Mouse (Mus musculus) right cerebral cortex, postnatal 14 days (tissue): ENCODE measurements around the gene Trim34b.
"Not testable (repeated sequence)": the region's sequence is repeated elsewhere in the genome, so short reads cannot be mapped to it uniquely, and the experiment has no call there.

Experiments used
- DNase-seq: peaks from one replicate; pipeline ENCODE4 v3.0.0; 2022

The Trim34b gene

DNA sequence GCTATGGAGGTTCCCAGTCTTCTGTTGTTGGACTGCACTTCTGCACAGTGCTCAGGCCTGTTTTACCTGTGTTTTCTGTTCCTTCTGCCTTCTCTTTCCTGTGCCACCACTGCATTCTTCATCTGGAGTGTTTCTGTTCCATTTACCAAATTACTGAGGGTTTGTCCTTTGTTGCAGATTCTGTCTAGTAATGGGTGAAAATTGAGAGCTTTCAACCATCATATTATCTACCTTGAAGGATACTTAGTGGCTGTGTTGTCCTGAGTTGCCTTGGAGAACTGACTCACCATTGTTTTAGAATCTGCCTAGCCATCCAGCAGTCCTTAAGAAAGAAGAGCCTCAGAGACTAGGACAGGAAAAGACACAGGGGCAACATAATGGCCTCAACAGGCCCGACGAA is at the start of gene Trim34b:
TSS of gene Trim34b (plus strand) at position 301 of the 400 bp plus-strand sequence.
- not testable (repeated sequence) for DNase-seq

DNA sequence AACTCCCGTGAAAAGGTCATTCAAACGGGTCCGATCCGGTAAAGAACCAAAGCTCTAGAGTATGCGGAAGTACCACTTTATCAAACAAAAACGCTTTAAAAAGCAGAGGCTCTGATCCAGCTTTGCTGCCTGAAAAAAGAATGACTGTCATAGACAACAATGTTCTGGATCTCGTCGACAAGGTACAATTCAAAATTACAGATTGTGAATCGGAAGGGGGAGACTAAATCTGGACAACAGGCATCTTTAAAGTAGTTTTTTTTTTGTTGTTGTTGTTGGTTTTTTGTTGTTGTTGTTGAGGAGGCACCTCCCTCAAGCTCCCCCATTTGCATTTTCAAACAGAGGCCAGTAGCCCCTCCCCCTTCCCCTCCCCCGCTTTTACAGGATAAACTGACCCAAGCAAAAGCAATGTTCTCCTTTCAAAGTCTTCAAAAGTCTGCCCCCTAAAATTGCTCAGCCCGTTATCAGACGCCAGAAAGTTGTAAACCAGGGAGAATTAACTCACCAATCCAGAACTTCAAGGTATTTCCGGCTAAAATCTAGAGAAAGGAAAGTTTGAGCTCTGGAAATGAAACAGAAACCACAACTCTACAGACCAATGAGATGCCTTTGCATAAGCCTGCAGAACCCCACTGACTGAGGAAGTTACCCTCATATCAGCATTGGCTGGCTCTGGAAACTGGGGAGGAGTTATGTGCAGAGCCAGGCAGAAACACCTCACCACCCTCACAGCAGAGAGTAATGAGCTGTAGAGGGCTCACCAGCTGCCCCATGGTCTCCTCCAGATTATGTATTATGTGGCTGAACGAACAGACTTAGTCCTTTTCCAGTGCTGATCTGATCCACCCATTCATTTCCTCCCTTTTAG is 41.5 kb upstream of the Trim34b start, which contains the start of gene Trim5:
TSS of gene Trim5 (minus strand) at position 519 of the 868 bp plus-strand sequence.
- DNase-seq: not testable (repeated sequence)

DNA sequence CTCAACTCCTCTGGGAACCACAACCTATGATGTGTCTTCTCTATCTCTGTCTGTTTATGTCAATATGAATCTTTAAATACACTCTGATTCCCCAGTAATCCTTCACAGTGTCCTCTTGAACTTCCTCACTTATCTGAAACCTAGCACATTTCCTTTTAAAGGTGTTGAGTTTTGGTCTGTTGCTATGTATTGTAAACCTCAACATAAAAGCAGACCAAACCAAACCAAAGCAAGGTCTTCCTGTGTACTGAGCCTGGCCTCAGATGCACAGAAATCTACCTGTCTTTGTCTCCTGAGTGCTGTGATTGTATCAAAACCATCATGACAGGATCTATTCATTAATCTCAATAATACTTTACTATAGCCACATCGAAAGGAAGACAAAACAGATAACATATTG is 38.6 kb upstream of the Trim34b start:
- no peak for DNase-seq

DNA sequence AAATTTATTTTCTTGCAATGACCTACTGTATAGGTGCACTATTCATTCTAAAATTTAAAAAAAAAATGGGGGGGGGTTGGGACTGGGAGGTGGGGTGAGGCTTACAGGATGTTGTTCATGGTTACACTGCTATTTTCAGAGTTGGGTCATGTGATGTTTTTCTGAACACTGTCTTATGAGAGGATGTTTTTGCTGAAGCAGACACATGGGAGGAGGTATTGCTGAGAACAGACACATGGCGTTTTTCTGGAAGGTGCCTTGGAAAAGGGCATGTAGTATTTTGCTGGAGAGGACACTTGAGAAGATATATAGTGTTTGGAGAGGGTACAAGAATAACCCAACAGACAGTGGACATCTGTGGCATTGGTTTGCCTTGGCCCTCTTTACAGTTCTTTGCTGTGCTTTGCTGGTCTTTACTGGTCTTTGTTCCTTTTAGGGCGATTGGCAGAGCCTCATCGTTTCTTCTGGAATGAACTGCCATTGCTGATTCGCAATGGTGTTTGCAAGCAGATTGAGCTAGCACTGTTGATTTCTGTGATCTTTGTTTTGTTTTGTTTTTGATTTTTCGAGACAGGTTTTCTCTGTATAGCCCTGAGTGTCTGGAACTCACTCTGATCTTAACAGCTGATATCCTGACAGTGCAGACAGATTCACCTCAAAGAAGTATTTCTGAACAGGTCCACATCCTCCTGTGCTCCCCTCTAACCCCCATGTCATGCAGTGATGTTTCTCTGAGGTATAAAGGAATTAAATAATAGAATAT is 37.5 kb upstream of the Trim34b start:
- DNase-seq: no peak

DNA sequence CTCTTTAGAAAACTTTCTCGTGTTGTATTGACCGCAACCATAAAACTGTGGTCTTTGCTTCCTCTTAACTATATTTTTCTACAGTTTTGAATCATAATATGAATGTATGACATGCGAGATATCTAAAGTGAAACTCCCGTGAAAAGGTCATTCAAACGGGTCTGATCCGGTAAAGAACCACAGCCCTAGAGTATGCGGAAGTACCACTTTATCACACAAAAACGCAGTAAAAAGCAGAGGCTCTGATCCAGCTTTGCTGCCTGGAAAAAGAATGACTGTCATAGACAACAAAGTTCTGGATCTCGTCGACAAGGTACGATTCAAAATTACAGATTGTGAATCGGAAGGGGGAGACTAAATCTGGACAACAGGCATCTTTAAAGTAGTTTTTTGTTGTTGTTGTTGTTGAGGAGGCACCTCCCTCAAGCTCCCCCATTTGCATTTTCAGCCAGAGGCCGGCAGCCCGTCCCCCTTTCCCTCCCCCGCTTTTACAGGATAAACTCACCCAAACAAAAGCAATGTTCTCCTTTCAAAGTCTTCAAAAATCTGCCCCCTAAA is 14.4 kb upstream of the Trim34b start:
- no peak for DNase-seq

DNA sequence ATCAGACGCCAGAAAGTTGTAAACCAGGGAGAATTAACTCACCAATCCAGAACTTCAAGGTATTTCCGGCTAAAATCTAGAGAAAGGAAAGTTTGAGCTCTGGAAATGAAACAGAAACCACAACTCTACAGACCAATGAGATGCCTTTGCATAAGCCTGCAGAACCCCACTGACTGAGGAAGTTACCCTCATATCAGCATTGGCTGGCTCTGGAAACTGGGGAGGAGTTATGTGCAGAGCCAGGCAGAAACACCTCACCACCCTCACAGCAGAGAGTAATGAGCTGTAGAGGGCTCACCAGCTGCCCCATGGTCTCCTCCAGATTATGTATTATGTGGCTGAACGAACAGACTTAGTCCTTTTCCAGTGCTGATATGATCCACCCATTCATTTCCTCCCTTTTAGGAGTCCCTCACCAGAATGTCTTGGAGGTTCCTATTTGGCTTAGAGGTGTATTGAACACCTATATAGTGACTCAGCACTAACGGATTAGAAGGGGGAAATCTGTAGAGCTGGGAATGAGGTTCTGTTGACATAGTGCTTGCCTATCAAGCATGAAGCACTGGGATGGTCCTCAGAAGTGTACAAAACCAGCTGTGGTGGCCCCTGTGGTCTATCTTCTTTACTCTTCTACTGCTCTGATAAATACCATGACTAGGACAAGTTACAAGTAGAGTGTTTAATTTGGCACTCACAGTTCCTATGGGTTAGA is 13.7 kb upstream of the Trim34b start, which contains the start of gene Trim12a:
TSS of gene Trim12a (minus strand) at position 98 of the 712 bp plus-strand sequence.
- not testable (repeated sequence) for DNase-seq

DNA sequence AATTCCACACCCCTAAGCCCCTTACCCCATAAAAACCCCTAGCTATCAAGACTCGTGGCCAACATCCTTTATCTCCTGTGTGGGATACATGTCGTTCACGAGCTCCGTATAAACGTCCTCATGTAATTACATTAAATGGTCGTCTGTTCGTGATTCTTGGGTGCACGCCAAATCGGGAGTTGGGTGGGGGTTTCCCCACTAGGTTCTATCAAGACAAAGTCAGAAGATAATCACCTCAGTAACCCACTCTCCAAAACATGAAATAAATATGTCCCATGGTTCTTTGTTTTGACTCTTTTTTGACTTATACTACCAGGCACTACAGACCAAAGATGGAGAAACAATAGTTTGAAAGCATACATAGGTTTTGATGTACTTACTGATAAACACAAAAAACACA is 7.2 kb upstream of the Trim34b start:
- DNase-seq: no peak

DNA sequence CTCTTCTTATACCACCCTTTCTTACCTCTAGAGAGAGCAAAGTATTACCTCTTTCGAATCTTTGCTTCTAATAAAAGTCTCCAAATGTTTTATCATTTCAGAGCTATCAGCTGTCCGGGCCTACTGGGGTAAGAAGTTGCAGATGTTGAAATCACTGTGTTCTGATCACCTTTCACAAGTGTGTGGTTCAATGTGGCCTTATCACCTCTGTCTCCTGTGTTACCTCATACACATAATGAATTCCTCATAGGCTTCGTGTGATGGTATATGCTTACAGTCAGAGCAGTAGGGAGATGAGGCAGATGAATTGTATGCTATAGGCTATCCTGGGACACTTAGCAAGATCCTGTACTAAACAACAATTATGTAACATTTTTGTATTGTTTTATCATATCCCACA is 6.3 kb downstream of the Trim34b start:
- not testable (repeated sequence) for DNase-seq

DNA sequence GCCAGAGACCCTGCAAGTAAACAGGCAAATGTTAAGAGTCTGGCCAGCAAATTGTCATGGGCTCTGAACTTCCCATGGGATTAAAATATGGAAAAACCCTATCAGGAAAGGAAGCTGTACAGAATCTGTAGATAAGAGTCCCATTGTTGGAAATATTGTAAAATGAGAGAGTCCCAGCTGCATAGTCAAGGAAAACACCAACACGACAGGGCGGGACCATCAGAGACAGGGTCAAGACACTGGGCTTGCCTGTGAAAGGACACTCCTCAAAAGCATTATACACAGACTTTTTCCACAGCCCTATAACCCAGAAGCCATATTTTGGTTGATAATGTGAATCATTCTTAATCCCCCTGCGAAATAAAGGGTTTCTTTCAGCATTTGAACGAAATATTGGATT is 11.5 kb downstream of the Trim34b start:
- DNase-seq: not testable (repeated sequence)

DNA sequence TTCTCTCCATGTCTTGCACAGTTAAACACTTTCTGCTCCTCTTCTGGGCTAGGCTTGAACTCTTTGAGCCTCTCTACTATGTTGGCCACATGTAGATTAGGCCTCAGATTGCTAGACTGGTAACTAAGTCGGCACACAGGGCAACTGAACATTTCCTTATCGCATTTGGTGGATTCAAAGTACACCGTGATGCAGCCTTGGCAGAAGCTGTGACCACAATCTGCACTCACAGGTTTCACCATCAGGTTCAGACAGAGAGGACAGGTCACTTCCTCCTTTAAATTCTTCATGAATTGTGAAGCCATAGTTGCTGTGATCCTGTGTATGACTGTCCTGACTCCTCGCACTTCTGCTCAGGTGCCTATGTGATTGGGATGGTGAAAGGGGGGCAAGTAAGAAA is 18.8 kb downstream of the Trim34b start:
- DNase-seq: not testable (repeated sequence)

DNA sequence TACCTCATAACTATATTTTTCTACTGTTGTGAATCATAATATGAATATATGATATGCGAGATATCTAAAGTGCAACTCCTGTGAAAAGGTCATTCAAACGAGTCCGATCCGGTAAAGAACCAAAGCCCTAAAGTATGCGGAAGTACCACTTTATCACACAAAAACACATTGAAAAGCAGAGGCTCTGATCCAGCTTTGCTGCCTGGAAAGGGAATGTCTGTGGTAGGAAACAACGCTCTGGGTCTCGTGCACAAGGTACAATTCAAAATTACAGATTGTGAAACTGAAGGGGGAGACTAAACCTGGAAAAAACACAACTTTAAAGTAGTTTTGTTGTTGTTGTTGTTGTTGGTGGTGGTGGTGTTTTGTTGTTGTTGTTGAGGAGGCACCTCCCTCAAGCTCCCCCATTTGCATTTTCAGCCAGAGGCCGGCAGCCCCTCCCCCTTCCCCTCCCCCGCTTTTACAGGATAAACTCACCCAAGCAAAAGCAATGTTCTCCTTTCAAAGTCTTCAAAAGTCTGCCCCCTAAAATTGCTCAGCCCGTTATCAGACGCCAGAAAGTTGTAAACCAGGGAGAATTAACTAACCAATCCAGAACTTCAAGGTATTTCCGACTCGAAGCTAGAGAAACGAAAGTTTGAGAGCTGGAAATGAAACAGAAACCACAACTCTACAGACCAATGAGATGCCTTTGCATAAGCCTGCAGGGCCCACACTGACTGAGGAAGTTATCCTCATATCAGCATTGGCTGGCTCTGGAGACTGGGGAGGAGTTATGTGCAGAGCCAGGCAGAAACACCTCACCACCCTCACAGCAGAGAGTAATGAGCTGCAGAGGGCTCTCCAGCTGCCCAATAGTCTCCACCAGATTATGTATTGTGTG is 23.7 kb downstream of the Trim34b start, which contains the start of gene Trim12c:
TSS of gene Trim12c (minus strand) at position 646 of the 883 bp plus-strand sequence.
- peak; percentile 16 for DNase-seq

DNA sequence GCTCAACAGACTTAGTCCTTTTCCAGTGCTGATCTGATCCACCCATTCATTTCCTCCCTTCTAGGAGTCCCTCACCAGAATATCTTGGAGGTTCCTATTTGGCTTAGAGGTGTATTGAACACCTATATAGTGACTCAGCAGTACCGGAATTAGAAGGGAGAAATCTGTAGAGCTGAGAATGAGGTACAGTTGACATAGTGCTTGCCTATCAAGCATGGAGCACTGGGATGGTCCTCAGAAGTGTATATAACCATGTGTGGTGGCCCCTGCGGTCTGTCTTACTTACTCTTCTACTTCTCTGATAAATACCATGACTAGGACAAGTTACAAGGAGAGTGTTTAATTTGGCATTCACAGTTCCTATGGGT is 24.3 kb downstream of the Trim34b start:
- no peak for DNase-seq

DNA sequence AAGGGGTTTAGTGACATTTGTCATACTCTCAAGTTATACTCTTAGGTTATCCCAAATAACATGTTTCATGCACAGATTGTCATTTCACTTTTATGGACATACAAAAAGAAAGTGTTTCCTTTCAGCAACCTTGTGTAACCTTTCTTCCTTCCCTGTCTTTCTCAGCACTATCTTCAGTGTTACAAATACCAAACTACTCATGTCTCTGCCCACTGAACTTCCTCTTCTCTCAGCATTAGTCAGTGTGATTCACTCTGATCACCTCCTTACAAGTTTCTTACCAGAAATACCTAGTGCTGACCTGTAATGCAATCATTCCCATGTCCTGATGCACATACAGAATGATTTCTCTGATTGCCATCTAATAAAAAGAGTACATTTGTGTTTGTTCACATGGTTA is 37.1 kb downstream of the Trim34b start:
- DNase-seq: no peak

DNA sequence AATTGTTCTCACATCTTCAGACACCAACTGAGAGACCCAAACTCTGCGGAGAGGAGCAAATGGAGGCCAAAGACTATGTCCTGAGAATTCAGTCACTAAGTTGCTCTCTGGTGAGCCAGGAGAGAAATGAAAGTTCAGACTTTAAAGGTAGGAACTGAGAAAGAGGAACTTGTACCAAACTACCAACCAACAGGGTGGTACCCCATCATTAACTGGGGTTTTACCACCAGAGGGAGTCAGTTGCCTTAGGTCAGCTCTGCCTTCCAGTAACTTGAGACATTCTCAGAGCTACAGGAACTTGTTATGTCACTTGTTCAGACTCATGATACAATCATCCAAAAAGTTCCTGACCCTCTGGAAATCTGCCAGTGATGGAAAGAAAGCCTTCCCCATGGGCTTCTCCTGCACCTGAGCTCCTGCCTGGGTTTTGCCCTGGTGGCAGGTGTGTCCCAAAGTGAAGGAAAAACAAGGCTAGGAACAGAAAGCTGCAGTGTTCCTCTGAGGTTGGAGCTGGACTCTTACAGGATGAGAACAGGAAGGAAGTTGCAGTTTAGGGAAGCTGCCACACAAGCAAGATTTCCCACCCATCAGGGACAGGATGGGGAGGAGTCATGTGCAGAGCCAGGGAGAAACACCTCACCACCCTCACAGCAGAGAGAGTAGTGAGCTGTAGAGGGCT is 40.6 kb downstream of the Trim34b start, which contains the start of gene Trim30b:
TSS of gene Trim30b (minus strand) at position 149 of the 679 bp plus-strand sequence.
- no peak for DNase-seq
